Mouse (Mus musculus): ENCODE measurements at regions not wholly inside any gene's neighbourhood (a gene's known extent, or its start where the extent isn't known, plus 50 kb on each side); places are given as distances from the start of the nearest gene placed in this dataset.

GRCm38 (mm10) chr10:125467503-125467902 lies 78.2 kb upstream of the Slc16a7 start:
- Histone ChIP-seq H3K36me3 (ENCODE audit: control insufficient read depth, insufficient read depth, low read length) (no peaks in the 10 kb centered on the region), H3K9me3 (ENCODE audit: control insufficient read depth, low read depth, low read length) (no peaks in the 10 kb centered on the region), H3K27ac (ENCODE audit: low read length) (no peak overlapping the region), H3K4me1 (ENCODE audit: control insufficient read depth, insufficient read depth, low read length) (no peaks in the 10 kb centered on the region), H3K27me3 (ENCODE audit: control insufficient read depth, insufficient read depth, low read length) (no peaks in the 10 kb centered on the region), H3K4me3 (ENCODE audit: low read depth, low read length) (no peak overlapping the region), H3K9ac (replicated peaks; ENCODE audit: low read depth, low read length) (no peak overlapping the region), H3K4me2 (replicated peaks; ENCODE audit: low read depth, low read length) (no peak overlapping the region)
- ATAC-seq (ENCODE audit: insufficient number of reproducible peaks, insufficient read depth, low FRiP score, low read depth): peak; percentile 91
- WGBS: 63% methylated on average over 5 of the region's 5 CpGs

DNA sequence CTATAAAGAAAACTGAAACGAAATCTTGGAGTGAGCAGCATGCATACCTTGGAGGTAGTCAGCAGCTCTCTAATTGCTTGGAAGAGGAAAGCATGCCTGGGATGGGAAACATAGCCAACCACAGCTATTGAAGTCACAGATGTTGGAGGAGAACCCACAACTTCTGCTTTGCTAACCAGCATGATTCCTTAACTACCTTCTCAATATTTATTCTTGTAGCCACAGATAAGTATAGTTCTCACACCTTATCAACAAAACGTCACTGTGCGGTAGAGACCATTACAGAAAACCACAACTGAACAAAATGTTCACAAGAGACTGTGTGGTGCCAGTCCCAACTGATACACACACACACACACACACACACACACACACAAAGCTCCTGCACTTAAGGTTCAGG lies 99.1 kb upstream of the Slc16a7 start:
- no peak for ATAC-seq (ENCODE audit: insufficient number of reproducible peaks, insufficient read depth, low FRiP score, low read depth)

GRCm38 (mm10) chr10:125490395-125490794 lies 101.1 kb upstream of the Slc16a7 start:
- Histone ChIP-seq H3K27ac (ENCODE audit: low read length) (no peak overlapping the region), H3K9me3 (ENCODE audit: control insufficient read depth, low read depth, low read length) (no peaks in the 10 kb centered on the region), H3K4me3 (ENCODE audit: low read depth, low read length) (no peak overlapping the region), H3K9ac (replicated peaks; ENCODE audit: low read depth, low read length) (no peak overlapping the region), H3K4me1 (ENCODE audit: control insufficient read depth, insufficient read depth, low read length) (no peaks in the 10 kb centered on the region), H3K27me3 (ENCODE audit: control insufficient read depth, insufficient read depth, low read length) (no peaks in the 10 kb centered on the region), H3K4me2 (replicated peaks; ENCODE audit: low read depth, low read length) (no peak overlapping the region), H3K36me3 (ENCODE audit: control insufficient read depth, insufficient read depth, low read length) (no peaks in the 10 kb centered on the region)
- 31% methylated on average over 4 of the region's 4 CpGs for WGBS
- no peak for ATAC-seq (ENCODE audit: insufficient number of reproducible peaks, insufficient read depth, low FRiP score, low read depth)

More for the DNA sequence above, 99.1 kb upstream of the Slc16a7 start:
- Histone ChIP-seq H3K4me1 (ENCODE audit: control insufficient read depth, insufficient read depth, low read length) (no peaks in the 10 kb centered on the region), H3K9me3 (ENCODE audit: control insufficient read depth, low read depth, low read length) (no peaks in the 10 kb centered on the region), H3K27ac (ENCODE audit: low read length) (no peak overlapping the region), H3K4me2 (replicated peaks; ENCODE audit: low read depth, low read length) (no peak overlapping the region), H3K9ac (replicated peaks; ENCODE audit: low read depth, low read length) (no peak overlapping the region), H3K4me3 (ENCODE audit: low read depth, low read length) (no peak overlapping the region), H3K36me3 (ENCODE audit: control insufficient read depth, insufficient read depth, low read length) (no peaks in the 10 kb centered on the region), H3K27me3 (ENCODE audit: control insufficient read depth, insufficient read depth, low read length) (no peaks in the 10 kb centered on the region)
- 67% methylated on average over 3 of the region's 3 CpGs for WGBS

- H3K27me3 ChIP-seq (ENCODE audit: control insufficient read depth, insufficient read depth, low read length): no peaks in the 10 kb centered on the region
- H3K4me2 ChIP-seq (replicated peaks; ENCODE audit: low read depth, low read length): no peak overlapping the region
- no peak overlapping the region for H3K9ac ChIP-seq (replicated peaks; ENCODE audit: low read depth, low read length)
- 50% methylated on average over 4 of the region's 4 CpGs for WGBS
- no peak overlapping the region for H3K4me3 ChIP-seq (ENCODE audit: low read depth, low read length)
- no peaks in the 10 kb centered on the region for H3K9me3 ChIP-seq (ENCODE audit: control insufficient read depth, low read depth, low read length)
- H3K4me1 ChIP-seq (ENCODE audit: control insufficient read depth, insufficient read depth, low read length): no peaks in the 10 kb centered on the region
- ATAC-seq (ENCODE audit: insufficient number of reproducible peaks, insufficient read depth, low FRiP score, low read depth): no peak
- H3K27ac ChIP-seq (ENCODE audit: low read length): no peak overlapping the region
- H3K36me3 ChIP-seq (ENCODE audit: control insufficient read depth, insufficient read depth, low read length): no peaks in the 10 kb centered on the region
Measured at GRCm38 (mm10) chr10:125494489-125494888, 105.2 kb upstream of the Slc16a7 start.

- no peak for ATAC-seq (ENCODE audit: insufficient number of reproducible peaks, insufficient read depth, low FRiP score, low read depth)
- 21% methylated on average over 1 of the region's 1 CpGs for WGBS
- H3K27me3 ChIP-seq (ENCODE audit: control insufficient read depth, insufficient read depth, low read length): no peaks in the 10 kb centered on the region
- no peak overlapping the region for H3K4me2 ChIP-seq (replicated peaks; ENCODE audit: low read depth, low read length)
- no peaks in the 10 kb centered on the region for H3K4me1 ChIP-seq (ENCODE audit: control insufficient read depth, insufficient read depth, low read length)
- H3K36me3 ChIP-seq (ENCODE audit: control insufficient read depth, insufficient read depth, low read length): no peaks in the 10 kb centered on the region
- H3K4me3 ChIP-seq (ENCODE audit: low read depth, low read length): no peak overlapping the region
- no peaks in the 10 kb centered on the region for H3K9me3 ChIP-seq (ENCODE audit: control insufficient read depth, low read depth, low read length)
- no peak overlapping the region for H3K27ac ChIP-seq (ENCODE audit: low read length)
- H3K9ac ChIP-seq (replicated peaks; ENCODE audit: low read depth, low read length): no peak overlapping the region
Measured at GRCm38 (mm10) chr10:125498347-125498746, 109.1 kb upstream of the Slc16a7 start.

GRCm38 (mm10) chr10:125500338-125500737 lies 111.1 kb upstream of the Slc16a7 start:
- ATAC-seq (ENCODE audit: insufficient number of reproducible peaks, insufficient read depth, low FRiP score, low read depth): no peak
- WGBS: 71% methylated on average over 4 of the region's 4 CpGs
- no peak overlapping the region for H3K4me2 ChIP-seq (replicated peaks; ENCODE audit: low read depth, low read length)

DNA sequence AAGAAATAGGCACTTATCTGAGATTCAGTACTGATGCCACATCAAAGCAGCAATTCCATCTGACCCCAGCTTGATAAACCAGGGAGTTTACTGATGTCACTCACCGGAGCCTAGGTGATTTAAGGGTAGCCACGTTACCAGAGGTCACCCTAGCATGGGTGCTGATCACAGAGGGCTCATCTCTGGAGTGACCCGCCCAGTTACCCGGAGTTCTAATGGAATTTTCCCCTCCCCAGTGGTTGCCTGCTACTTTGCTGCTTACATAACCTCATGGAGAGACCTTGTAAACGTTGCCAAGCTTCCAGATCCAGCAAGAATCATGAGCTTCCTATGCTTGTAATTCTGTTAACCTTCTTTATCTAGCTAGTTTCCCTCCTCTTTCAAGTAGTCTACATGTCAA lies 125.8 kb upstream of the Slc16a7 start:
- ATAC-seq (ENCODE audit: insufficient number of reproducible peaks, insufficient read depth, low FRiP score, low read depth): no peak
- Histone ChIP-seq H3K9ac (replicated peaks; ENCODE audit: low read depth, low read length) (no peak overlapping the region), H3K4me2 (replicated peaks; ENCODE audit: low read depth, low read length) (no peak overlapping the region), H3K27ac (ENCODE audit: low read length) (no peak overlapping the region), H3K9me3 (ENCODE audit: control insufficient read depth, low read depth, low read length) (no peaks in the 10 kb centered on the region), H3K27me3 (ENCODE audit: control insufficient read depth, insufficient read depth, low read length) (no peaks in the 10 kb centered on the region), H3K36me3 (ENCODE audit: control insufficient read depth, insufficient read depth, low read length) (no peaks in the 10 kb centered on the region), H3K4me3 (ENCODE audit: low read depth, low read length) (no peak overlapping the region), H3K4me1 (ENCODE audit: control insufficient read depth, insufficient read depth, low read length) (no peaks in the 10 kb centered on the region)
- WGBS: 52% methylated on average over 5 of the region's 5 CpGs

More at GRCm38 (mm10) chr10:125500338-125500737, 111.1 kb upstream of the Slc16a7 start:
- Histone ChIP-seq H3K9ac (replicated peaks; ENCODE audit: low read depth, low read length) (no peak overlapping the region), H3K27ac (ENCODE audit: low read length) (no peak overlapping the region), H3K9me3 (ENCODE audit: control insufficient read depth, low read depth, low read length) (no peaks in the 10 kb centered on the region), H3K4me3 (ENCODE audit: low read depth, low read length) (no peak overlapping the region), H3K36me3 (ENCODE audit: control insufficient read depth, insufficient read depth, low read length) (no peaks in the 10 kb centered on the region), H3K4me1 (ENCODE audit: control insufficient read depth, insufficient read depth, low read length) (no peaks in the 10 kb centered on the region), H3K27me3 (ENCODE audit: control insufficient read depth, insufficient read depth, low read length) (no peaks in the 10 kb centered on the region)

DNA sequence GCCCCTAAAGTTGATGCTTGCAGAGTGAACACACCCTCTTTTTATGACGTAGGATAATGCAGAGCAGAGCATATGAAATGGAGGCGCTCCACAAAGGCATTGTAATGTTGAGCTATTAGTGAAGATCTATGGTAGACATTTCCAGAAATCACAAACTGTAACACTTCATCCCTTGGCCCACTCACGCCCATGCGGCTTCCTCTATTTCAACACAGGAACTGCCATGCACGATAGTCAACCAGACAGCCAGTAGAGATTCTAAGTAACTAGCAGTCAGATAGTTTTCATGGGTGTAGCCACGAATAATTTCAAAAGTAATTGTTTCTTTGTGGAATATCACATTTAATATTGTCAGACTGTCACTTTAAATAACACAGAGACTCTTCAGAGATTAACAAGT lies 141.6 kb upstream of the Slc16a7 start:
- Histone ChIP-seq H3K4me3 (ENCODE audit: low read depth, low read length) (no peak overlapping the region), H3K9ac (replicated peaks; ENCODE audit: low read depth, low read length) (no peak overlapping the region), H3K4me2 (replicated peaks; ENCODE audit: low read depth, low read length) (no peak overlapping the region), H3K4me1 (ENCODE audit: control insufficient read depth, insufficient read depth, low read length) (no peaks in the 10 kb centered on the region), H3K27me3 (ENCODE audit: control insufficient read depth, insufficient read depth, low read length) (no peaks in the 10 kb centered on the region), H3K9me3 (ENCODE audit: control insufficient read depth, low read depth, low read length) (no peaks in the 10 kb centered on the region), H3K27ac (ENCODE audit: low read length) (no peak overlapping the region), H3K36me3 (ENCODE audit: control insufficient read depth, insufficient read depth, low read length) (no peaks in the 10 kb centered on the region)
- no peak for ATAC-seq (ENCODE audit: insufficient number of reproducible peaks, insufficient read depth, low FRiP score, low read depth)
- WGBS: 85% methylated on average over 6 of the region's 6 CpGs

GRCm38 (mm10) chr10:125538316-125538715 lies 149.1 kb upstream of the Slc16a7 start:
- Histone ChIP-seq H3K4me1 (ENCODE audit: control insufficient read depth, insufficient read depth, low read length) (no peaks in the 10 kb centered on the region), H3K36me3 (ENCODE audit: control insufficient read depth, insufficient read depth, low read length) (no peaks in the 10 kb centered on the region), H3K9ac (replicated peaks; ENCODE audit: low read depth, low read length) (no peak overlapping the region), H3K27me3 (ENCODE audit: control insufficient read depth, insufficient read depth, low read length) (no peaks in the 10 kb centered on the region), H3K27ac (ENCODE audit: low read length) (no peak overlapping the region), H3K4me3 (ENCODE audit: low read depth, low read length) (no peak overlapping the region), H3K4me2 (replicated peaks; ENCODE audit: low read depth, low read length) (no peak overlapping the region), H3K9me3 (ENCODE audit: control insufficient read depth, low read depth, low read length) (no peaks in the 10 kb centered on the region)
- 36% methylated on average over 1 of the region's 1 CpGs for WGBS
- no peak for ATAC-seq (ENCODE audit: insufficient number of reproducible peaks, insufficient read depth, low FRiP score, low read depth)

Data from stomach, embryonic 14.5 days (tissue).